Mouse (Mus musculus): Measurements from ENCODE around the gene Vmn1r107. TPM values are rescaled to one million over a fixed set of nuclear protein-coding genes. Genes with fewer than 3 reads are reported as not detected.
"Not testable (repeated sequence)": the region's sequence is repeated elsewhere in the genome, so short reads cannot be mapped to it uniquely, and the experiment has no call there.

The Vmn1r107 gene
- not detected for total RNA-seq (2022)

- not testable (repeated sequence) for DNase-seq
These were observed at the start of gene Vmn1r107 for GRCm38 (mm10) chr7:20668618-20669017. Vmn1r107 (plus strand) TSS chr7:20668918.

- DNase-seq: not testable (repeated sequence)
These were observed 34.4 kb downstream of the Vmn1r107 start, which contains the start of gene Vmn1r111 for GRCm38 (mm10) chr7:20703116-20703515. Vmn1r111 (minus strand) TSS chr7:20703216.

Other genes starting within 250 kb of the Vmn1r107 start
- not detected for gene Vmn1r101, start 226.3 kb upstream of the Vmn1r107 start, total RNA-seq (2022)
- gene Gm10670, start 194.0 kb upstream of the Vmn1r107 start, total RNA-seq (2022): not detected
- gene Vmn1r103, start 158.4 kb upstream of the Vmn1r107 start, total RNA-seq (2022): not detected
- gene Vmn1r104, start 135.1 kb upstream of the Vmn1r107 start, total RNA-seq (2022): not detected
- gene Gm5726, start 123.2 kb upstream of the Vmn1r107 start, total RNA-seq (2022): not detected
- not detected for gene Gm4141, start 92.7 kb upstream of the Vmn1r107 start, total RNA-seq (2022)
- gene Gm4513, start 69.9 kb upstream of the Vmn1r107 start, total RNA-seq (2022): not detected
- not detected for gene Vmn1r111, start 34.3 kb downstream of the Vmn1r107 start, total RNA-seq (2022)
- gene Gm10668, start 61.7 kb downstream of the Vmn1r107 start, total RNA-seq (2022): not detected
- gene Vmn1r112, start 102.3 kb downstream of the Vmn1r107 start, total RNA-seq (2022): not detected
- gene Vmn1r113, start 118.4 kb downstream of the Vmn1r107 start, total RNA-seq (2022): not detected
- not detected for gene Vmn1r114, start 143.3 kb downstream of the Vmn1r107 start, total RNA-seq (2022)
- gene Vmn1r115, start 176.1 kb downstream of the Vmn1r107 start, total RNA-seq (2022): not detected
- gene Vmn1r116, start 203.3 kb downstream of the Vmn1r107 start, total RNA-seq (2022): not detected
- gene Vmn1r117, start 215.2 kb downstream of the Vmn1r107 start, total RNA-seq (2022): not detected
- not detected for gene Vmn1r118, start 243.4 kb downstream of the Vmn1r107 start, total RNA-seq (2022)